Mouse (Mus musculus) cerebellum, postnatal 14 days (tissue): ENCODE measurements around the gene Akap12.

Experiments used
- DNase-seq, 2 experiments: peaks; one replicate each; pipeline ENCODE4 v3.0.0; 2021; ENCODE audit warnings: mixed read lengths in 2 of 2

Gene Akap12

DNA sequence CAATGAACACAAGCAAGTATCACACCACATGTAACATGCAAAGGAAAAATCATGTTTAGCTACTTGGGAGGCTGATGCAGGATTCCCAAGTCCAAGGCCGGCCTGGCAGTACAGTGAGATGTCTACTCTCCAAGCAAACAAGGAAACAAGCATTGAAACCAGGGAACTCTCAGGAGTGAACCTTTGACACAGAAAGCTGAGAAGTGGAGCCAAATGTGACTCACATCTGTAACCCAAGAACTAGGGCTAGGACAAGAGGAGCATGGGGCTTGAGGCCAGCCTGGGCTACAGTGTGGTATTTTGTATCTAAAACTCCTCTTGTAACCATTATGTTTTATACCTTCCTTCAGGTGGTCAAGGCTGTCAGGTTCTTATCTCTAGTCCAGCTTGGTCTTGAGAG lies 141.0 kb downstream of the Akap12 start:
- no peak for DNase-seq
